Mouse (Mus musculus) myocyte (in vitro differentiated cells): ENCODE data around the gene Npas1.

Experiments
- CEBPB ChIP-seq: IDR thresholded peaks from 2 replicates; pipeline ENCODE4 v1.6.1; 2011; ENCODE audit warnings: mild to moderate bottlenecking, moderate library complexity; ENCODE audit not compliant: poor library complexity, insufficient read depth, severe bottlenecking
- E2F4 ChIP-seq: IDR thresholded peaks from one replicate; pipeline ENCODE4 v1.6.1; 2011; ENCODE audit warnings: mild to moderate bottlenecking, control low read depth, moderate library complexity; ENCODE audit not compliant: insufficient read depth
- MAX ChIP-seq: IDR thresholded peaks from one replicate; pipeline ENCODE4 v1.6.1; 2011; ENCODE audit warnings: low read depth, mild to moderate bottlenecking, control low read depth
- MYOD1 ChIP-seq, 3 experiments: IDR thresholded peaks; one replicate each; pipeline ENCODE4 v1.6.1; 2011; ENCODE audit warnings: control low read depth in 2 of 3, low read depth in 2 of 3, mild to moderate bottlenecking in 2 of 3, moderate library complexity in 1 of 3; ENCODE audit not compliant: insufficient read length in 2 of 3, control insufficient read depth in 1 of 3
- MYOG ChIP-seq, 3 experiments: IDR thresholded peaks; one replicate each; pipeline ENCODE4 v1.6.1; 2011; ENCODE audit warnings: control low read depth in 2 of 3, low read depth in 2 of 3, mild to moderate bottlenecking in 2 of 3; ENCODE audit not compliant: insufficient read length in 2 of 3, control insufficient read depth in 1 of 3, insufficient read depth in 1 of 3
- POLR2A ChIP-seq: IDR thresholded peaks from one replicate; pipeline ENCODE4 v1.6.1; 2011; ENCODE audit warnings: low read depth, mild to moderate bottlenecking, control low read depth, moderate library complexity; ENCODE audit not compliant: insufficient read length
- POLR2AphosphoS2 ChIP-seq: IDR thresholded peaks from one replicate; pipeline ENCODE4 v1.6.1; 2011; ENCODE audit warnings: low read depth, control low read depth; ENCODE audit not compliant: insufficient read length
- REST ChIP-seq: IDR thresholded peaks from one replicate; pipeline ENCODE4 v1.6.1; 2011; ENCODE audit warnings: mild to moderate bottlenecking, control low read depth, moderate library complexity; ENCODE audit not compliant: insufficient read depth, insufficient read length
- SRF ChIP-seq: IDR thresholded peaks from one replicate; pipeline ENCODE4 v1.6.1; 2011; ENCODE audit warnings: low read depth; ENCODE audit not compliant: control insufficient read depth, insufficient read length
- TCF12 ChIP-seq: IDR thresholded peaks from one replicate; pipeline ENCODE4 v1.6.1; 2011; ENCODE audit warnings: mild to moderate bottlenecking, control low read depth; ENCODE audit not compliant: poor library complexity, insufficient read depth, severe bottlenecking
- TCF3 ChIP-seq: IDR thresholded peaks from one replicate; pipeline ENCODE4 v1.6.1; 2011; ENCODE audit warnings: low read depth, control low read depth; ENCODE audit not compliant: insufficient read length
- USF1 ChIP-seq: IDR thresholded peaks from one replicate; pipeline ENCODE4 v1.6.1; 2011; ENCODE audit warnings: low read depth, mild to moderate bottlenecking, control low read depth, moderate library complexity

DNA sequence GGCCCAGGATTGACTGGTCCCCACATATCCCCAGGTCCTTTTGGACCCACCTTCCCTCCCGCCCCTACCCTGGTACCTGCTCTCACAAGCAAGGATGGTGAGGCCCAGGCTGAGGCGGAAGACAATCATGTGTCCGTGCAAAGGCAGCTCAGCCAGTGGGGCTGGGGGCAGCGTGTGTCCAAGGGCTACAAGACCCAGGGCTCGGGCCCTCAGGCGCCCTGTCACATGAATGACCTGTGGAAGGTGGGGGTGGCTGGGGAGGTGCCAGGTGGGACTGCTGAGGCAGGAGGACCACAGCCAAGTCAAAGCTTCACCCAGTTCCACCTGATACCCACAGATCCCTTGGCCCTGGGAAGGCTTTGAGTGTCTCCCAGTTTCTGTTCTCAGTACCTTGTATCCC lies 15.8 kb downstream of the Npas1 start:
- TF ChIP-seq TCF3 (no peak), MYOD1 (IDR thresholded peaks at IDR 0.05; ENCODE audit: control insufficient read depth in 1 of 3, insufficient read length in 2 of 3, low read depth in 2 of 3) (no peak), MYOG (IDR thresholded peaks at IDR 0.05; ENCODE audit: control insufficient read depth in 1 of 3, insufficient read depth in 1 of 3, insufficient read length in 2 of 3, low read depth in 2 of 3) (no peak), POLR2A (no peak), MAX (no peak), SRF (no peak), REST (no peak), E2F4 (no peak), TCF12 (no peak), USF1 (no peak), CEBPB (no peak), POLR2AphosphoS2 (no peak)
